Mouse (Mus musculus) naive thymus-derived CD4-positive, alpha-beta T cell, adult 2 months (primary cell): ENCODE results near the gene Gnpat.

Experiments used
- DNase-seq: peaks from one replicate; pipeline ENCODE4 v3.0.0-alpha.2; 2011; ENCODE audit warnings: low read depth

Gene Gnpat

GRCm38 (mm10) chr8:124862321-124863162 is at the start of gene Gnpat, which contains the start of gene 2810004N23Rik:
Gene Gnpat (plus strand): TSS chr8:124863033.
Gene 2810004N23Rik (minus strand): TSS chr8:124863120.
- DNase-seq: peak; percentile 95

- no peak for DNase-seq
Observed at GRCm38 (mm10) chr8:124813326-124813725, 49.5 kb upstream of the Gnpat start.

GRCm38 (mm10) chr8:124815870-124816269 is 47.0 kb upstream of the Gnpat start:
- no peak for DNase-seq

- DNase-seq: no peak
Observed at GRCm38 (mm10) chr8:124816866-124817265, 46.0 kb upstream of the Gnpat start.

GRCm38 (mm10) chr8:124817361-124817760 is 45.5 kb upstream of the Gnpat start:
- DNase-seq: no peak

- no peak for DNase-seq
Observed at GRCm38 (mm10) chr8:124819612-124820115, 43.2 kb upstream of the Gnpat start.

GRCm38 (mm10) chr8:124820125-124820524 is 42.7 kb upstream of the Gnpat start:
- no peak for DNase-seq

- no peak for DNase-seq
Observed at GRCm38 (mm10) chr8:124823497-124823896, 39.3 kb upstream of the Gnpat start.

GRCm38 (mm10) chr8:124826658-124827057 is 36.2 kb upstream of the Gnpat start:
- DNase-seq: no peak

GRCm38 (mm10) chr8:124827387-124827786 is 35.4 kb upstream of the Gnpat start:
- peak; percentile 67 for DNase-seq

- DNase-seq: no peak
Observed at GRCm38 (mm10) chr8:124828561-124829240, 34.1 kb upstream of the Gnpat start.

- no peak for DNase-seq
Observed at GRCm38 (mm10) chr8:124830050-124830449, 32.8 kb upstream of the Gnpat start.

GRCm38 (mm10) chr8:124831531-124831930 is 31.3 kb upstream of the Gnpat start:
- DNase-seq: no peak

GRCm38 (mm10) chr8:124831941-124832340 is 30.9 kb upstream of the Gnpat start:
- no peak for DNase-seq

GRCm38 (mm10) chr8:124833430-124834205 is 29.2 kb upstream of the Gnpat start:
- DNase-seq: no peak

GRCm38 (mm10) chr8:124835848-124836247 is 27.0 kb upstream of the Gnpat start:
- DNase-seq: no peak

GRCm38 (mm10) chr8:124836273-124836672 is 26.6 kb upstream of the Gnpat start:
- DNase-seq: no peak

GRCm38 (mm10) chr8:124836907-124837306 is 25.9 kb upstream of the Gnpat start:
- no peak for DNase-seq

GRCm38 (mm10) chr8:124837956-124838355 is 24.9 kb upstream of the Gnpat start:
- DNase-seq: no peak

- DNase-seq: no peak
Observed at GRCm38 (mm10) chr8:124839371-124839770, 23.5 kb upstream of the Gnpat start.

- DNase-seq: no peak
Observed at GRCm38 (mm10) chr8:124840900-124841299, 21.9 kb upstream of the Gnpat start.

- DNase-seq: no peak
Observed at GRCm38 (mm10) chr8:124841775-124842174, 21.1 kb upstream of the Gnpat start.
